Mouse (Mus musculus) embryo, embryonic 10.5 days (tissue): ENCODE data around the gene Gatb.

ENCODE experiments used
- DNase-seq: peaks from one replicate; pipeline ENCODE4 v3.0.0-alpha.2; 2015; ENCODE audit warnings: low spot score

Gene Gatb

GRCm38 (mm10) chr3:85659681-85660080, 85.8 kb downstream of the Gatb start:
- DNase-seq, result no peak

- DNase-seq, result no peak
These were observed 88.3 kb downstream of the Gatb start for GRCm38 (mm10) chr3:85661926-85662813.

GRCm38 (mm10) chr3:85663826-85664225, 89.9 kb downstream of the Gatb start:
- DNase-seq, result no peak

GRCm38 (mm10) chr3:85664591-85665171, 90.8 kb downstream of the Gatb start:
- DNase-seq, result no peak

GRCm38 (mm10) chr3:85666166-85666565, 92.2 kb downstream of the Gatb start:
- no peak for DNase-seq

- no peak for DNase-seq
These were observed 92.8 kb downstream of the Gatb start for GRCm38 (mm10) chr3:85666736-85667135.

GRCm38 (mm10) chr3:85667683-85668082, 93.8 kb downstream of the Gatb start:
- DNase-seq, result no peak

- no peak for DNase-seq
These were observed 95.9 kb downstream of the Gatb start for GRCm38 (mm10) chr3:85669844-85670243.

GRCm38 (mm10) chr3:85677133-85677532, 103.2 kb downstream of the Gatb start:
- no peak for DNase-seq

- no peak for DNase-seq
These were observed 104.0 kb downstream of the Gatb start for GRCm38 (mm10) chr3:85677952-85678351.

- no peak for DNase-seq
These were observed 105.5 kb downstream of the Gatb start for GRCm38 (mm10) chr3:85679312-85679933.

- no peak for DNase-seq
These were observed 106.0 kb downstream of the Gatb start for GRCm38 (mm10) chr3:85679960-85680359.

- DNase-seq, result no peak
These were observed 107.2 kb downstream of the Gatb start for GRCm38 (mm10) chr3:85681136-85681535.

- DNase-seq, result no peak
These were observed 109.7 kb downstream of the Gatb start for GRCm38 (mm10) chr3:85683618-85684017.

- DNase-seq, result no peak
These were observed 111.4 kb downstream of the Gatb start for GRCm38 (mm10) chr3:85685271-85685670.

GRCm38 (mm10) chr3:85688341-85688740, 114.4 kb downstream of the Gatb start:
- no peak for DNase-seq

- no peak for DNase-seq
These were observed 117.2 kb downstream of the Gatb start for GRCm38 (mm10) chr3:85691134-85691533.

GRCm38 (mm10) chr3:85693013-85693412, 119.1 kb downstream of the Gatb start:
- DNase-seq, result no peak

- DNase-seq, result no peak
These were observed 121.1 kb downstream of the Gatb start for GRCm38 (mm10) chr3:85695056-85695455.

- no peak for DNase-seq
These were observed 124.6 kb downstream of the Gatb start for GRCm38 (mm10) chr3:85698496-85698895.

- peak; percentile 5 for DNase-seq
These were observed 129.4 kb downstream of the Gatb start for GRCm38 (mm10) chr3:85703141-85703882.
